Mouse (Mus musculus) hindlimb bud, embryonic 11.5 days (tissue): ENCODE measurements around the gene Bclaf1.

ENCODE experiments used
- DNase-seq: peaks from one replicate; pipeline ENCODE4 v3.0.0-alpha.2; 2012; ENCODE audit warnings: low read depth, low spot score; ENCODE audit errors: extremely low spot score

Gene Bclaf1

GRCm38 (mm10) chr10:20311918-20312735, at the start of gene Bclaf1:
TSS of gene Bclaf1 (plus strand) at chr10:20312469.
- peak; percentile 97 for DNase-seq

- no peak for DNase-seq
Measured at GRCm38 (mm10) chr10:20262896-20263295, 49.4 kb upstream of the Bclaf1 start.

GRCm38 (mm10) chr10:20264479-20264878, 47.8 kb upstream of the Bclaf1 start:
- no peak for DNase-seq

DNA sequence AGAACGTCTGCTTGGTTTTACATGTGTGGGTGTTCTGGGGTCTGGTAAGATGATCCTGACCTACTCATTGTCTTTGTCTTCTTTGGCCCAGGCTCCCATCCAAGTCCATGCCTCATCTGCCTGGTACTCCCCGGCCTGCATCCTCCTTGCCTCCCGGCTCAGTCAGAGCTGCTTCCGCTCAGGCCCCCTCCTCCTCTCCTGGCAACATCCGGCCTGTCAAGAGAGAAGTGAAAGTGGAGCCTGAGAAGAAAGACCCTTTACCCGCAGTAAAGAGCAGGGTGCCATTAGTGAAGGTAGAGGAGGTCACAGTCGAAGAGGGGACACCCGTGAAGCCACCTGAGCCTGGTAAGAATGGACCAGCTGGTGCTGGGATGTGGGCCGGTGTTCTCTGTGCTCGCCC, 45.2 kb upstream of the Bclaf1 start:
- no peak for DNase-seq

GRCm38 (mm10) chr10:20268945-20269344, 43.3 kb upstream of the Bclaf1 start:
- no peak for DNase-seq

GRCm38 (mm10) chr10:20272380-20272779, 39.9 kb upstream of the Bclaf1 start:
- DNase-seq, result no peak

DNA sequence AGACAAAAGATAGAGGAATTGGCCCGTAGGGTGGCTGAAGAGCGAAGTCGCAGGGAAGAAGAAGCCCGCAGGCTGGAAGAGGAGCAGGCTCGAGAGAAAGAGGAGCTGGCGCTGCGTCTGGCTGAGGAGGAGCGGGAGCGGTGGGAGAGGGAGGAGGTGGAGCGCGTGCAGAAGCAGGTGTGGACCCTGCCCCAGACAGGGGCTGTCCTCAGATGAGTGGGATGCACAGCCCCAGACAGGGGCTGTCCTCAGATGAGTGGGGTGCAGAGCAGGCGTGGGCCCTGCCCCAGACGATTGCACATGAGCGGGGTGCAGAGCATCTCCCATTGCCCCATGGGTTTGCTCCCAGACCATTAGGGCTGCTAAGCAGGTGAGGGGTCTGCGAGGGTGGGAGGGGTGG, 39.0 kb upstream of the Bclaf1 start:
- no peak for DNase-seq

DNA sequence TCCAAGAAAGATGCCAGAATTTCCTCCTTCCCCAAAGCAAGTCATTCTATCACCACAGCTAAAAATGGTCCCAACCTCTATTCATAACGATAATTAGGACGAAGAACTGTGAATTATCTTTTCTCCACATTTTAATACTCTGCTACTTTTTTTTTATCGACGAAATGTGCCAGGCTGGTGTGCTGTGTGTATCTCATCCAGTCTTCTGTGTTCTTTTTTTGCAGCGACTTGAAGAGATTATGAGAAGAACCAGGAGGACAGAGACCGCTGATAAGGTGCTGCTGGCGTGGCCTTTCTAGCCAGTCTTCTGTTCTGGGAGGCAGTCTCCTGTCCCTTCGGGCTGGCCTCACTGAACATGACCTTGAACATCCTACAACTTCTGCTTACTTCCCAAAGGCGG, 38.2 kb upstream of the Bclaf1 start:
- DNase-seq, result no peak

GRCm38 (mm10) chr10:20281456-20281855, 30.8 kb upstream of the Bclaf1 start:
- no peak for DNase-seq

DNA sequence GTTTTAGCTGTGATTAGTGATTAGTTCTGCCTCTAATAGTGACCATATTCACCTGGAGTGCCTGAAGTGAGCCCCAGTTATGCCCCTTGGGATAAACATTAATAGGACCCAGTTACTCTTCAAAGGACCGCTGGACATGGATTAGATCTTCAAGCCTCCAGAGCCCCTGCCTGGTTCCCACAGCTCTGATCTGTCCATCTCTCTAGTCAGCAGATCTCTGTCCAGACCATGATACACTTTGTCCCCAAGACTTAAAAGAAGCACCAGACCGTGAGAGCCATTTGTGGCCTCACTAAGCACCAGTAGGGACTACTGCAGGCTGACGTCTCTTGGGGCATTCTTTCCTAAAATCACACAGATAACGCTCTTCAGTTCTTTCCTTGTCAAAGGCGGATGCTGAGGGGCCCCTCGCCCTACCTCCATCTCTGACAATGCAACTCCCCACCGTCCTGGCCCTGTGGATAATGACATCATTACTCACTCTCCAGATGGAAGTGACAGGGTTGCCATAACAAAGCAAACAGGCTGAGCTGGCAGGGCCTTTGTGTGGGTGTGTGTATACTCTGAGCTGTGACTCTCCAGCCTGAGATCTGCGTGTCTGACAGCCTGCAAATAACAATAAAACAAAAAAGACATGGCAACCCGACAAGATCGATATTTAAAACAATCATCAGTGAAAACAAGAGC, 26.8 kb upstream of the Bclaf1 start:
- no peak for DNase-seq

DNA sequence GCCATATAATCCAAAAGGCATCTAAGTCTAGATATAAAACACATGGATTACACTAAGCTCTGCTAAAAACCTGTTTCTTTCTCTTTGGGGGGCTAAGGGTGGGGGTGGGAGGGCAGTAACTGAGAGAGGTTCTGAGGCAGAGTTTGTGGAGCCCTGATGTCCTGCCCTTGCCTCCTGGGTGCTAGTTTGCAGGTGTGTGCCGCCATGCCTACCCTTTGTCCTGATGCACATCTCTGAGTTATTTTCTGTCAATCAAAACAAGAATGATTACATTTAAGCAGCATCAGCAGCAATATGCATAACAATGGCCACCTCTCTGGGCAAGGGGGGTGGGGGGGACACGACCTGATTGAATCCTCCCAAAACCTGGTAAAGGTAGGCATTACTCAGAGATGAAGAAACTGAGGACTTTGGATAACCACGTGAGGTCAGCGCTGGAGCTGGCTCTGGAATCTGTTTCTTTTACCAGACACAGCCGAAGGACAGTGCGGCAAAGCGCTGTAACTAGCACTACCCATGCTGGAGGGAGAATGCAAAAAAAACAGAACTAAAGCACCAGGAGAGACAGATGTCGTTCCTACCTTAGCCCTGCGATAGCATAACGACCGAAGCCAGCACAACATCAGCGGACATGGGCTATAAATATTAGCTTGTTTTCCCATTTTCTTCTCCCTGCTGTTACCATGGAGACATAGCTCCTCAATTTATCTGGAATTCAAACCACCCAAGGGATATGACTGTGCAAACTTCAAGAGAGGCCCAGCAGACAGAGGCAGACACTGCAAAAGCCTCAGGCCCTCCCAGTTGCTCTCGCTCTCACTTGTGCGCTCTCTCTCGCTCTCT, 26.1 kb upstream of the Bclaf1 start:
- DNase-seq, result no peak

DNA sequence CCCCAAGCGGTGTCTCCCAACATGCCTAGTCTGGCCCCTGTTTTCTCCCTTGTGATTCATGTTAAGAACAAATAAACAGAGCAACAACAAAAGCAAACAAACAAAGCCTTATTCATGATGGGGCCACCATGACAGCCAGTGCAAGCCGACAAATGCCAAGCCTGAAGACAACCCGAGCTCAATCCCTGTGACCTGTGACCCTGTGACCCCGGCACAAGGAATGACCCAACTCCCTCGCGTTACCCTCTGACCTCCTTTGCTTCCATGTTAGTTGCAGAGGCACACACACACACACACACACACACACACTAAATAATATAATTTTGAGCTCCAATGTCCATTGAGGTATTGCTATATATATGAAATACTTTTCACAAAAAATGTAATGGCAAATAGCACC, 24.9 kb upstream of the Bclaf1 start:
- DNase-seq, result no peak

DNA sequence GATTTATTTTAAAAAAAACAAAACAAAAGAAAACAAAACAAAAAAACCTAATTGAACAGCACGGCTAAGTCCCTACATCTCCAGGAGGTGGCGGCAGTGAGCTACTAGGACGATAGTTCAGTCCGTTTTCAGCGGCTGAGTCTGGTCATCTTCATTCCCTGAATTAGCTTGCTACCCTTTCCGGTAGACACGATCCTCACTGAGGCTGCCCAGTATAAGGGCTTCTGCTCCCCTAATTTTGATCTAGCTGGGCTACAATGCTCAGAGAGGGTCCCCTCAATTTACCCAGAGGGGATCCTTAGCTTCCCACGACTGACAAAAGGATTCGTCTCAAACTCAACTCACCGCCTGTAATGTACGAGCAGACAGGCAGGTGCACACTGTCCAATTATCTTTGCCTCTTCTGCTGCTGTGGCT, 21.8 kb upstream of the Bclaf1 start:
- DNase-seq, result peak; percentile 50

DNA sequence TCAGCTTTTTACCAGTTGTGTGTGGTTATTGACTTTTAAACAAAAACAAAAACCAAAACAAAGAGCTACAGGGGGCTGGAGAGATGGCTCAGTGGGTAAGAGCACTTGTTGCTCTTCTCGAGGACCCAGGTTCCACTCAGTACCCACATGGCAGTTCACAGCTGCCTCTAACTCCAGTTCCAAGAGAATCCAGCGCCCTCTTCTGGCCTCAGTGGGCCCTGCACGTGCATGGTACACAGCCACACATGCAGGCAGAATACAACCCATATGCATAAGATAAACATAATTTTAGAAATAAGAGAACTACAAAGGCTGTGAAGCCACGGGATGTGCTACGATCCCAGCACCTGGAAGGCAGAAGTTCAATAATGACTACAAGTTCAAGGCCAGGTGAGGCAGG, 16.3 kb upstream of the Bclaf1 start:
- DNase-seq, result no peak

DNA sequence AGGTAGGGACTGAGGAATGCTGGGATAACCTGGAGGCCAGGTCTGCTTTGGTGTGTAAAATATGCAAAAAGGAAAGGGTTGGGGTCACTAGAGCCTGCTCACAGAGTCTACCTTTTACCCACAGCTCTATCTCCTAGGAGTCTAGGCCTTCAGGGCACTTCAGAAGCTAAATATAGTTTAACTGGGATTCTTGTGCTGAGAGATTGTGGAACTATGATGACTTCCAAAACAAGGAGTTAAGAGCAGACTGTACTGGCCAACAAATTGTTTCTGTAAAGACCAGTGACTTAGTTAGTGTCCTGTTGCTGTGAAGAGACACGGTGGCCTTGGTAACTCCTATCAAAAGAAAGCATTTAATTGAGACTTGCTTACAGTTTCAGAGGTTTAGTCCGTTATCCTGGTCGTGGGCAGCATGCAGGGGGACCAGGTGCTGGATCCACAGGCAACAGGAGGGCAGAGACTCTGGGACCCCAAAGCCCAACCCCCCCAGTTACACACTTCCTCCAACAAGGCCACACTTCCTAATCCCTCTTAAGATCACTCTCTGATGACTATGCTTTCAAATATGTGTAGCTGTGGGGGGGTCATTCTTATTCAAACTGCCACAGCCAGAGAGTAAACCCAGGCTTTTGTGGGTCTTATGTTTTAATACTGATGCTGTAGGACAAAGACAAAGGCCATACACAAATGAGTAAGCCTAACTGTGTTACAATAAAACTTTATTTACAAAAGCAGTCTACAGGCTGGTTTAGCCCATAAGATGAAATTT, 13.9 kb upstream of the Bclaf1 start:
- DNase-seq, result no peak

DNA sequence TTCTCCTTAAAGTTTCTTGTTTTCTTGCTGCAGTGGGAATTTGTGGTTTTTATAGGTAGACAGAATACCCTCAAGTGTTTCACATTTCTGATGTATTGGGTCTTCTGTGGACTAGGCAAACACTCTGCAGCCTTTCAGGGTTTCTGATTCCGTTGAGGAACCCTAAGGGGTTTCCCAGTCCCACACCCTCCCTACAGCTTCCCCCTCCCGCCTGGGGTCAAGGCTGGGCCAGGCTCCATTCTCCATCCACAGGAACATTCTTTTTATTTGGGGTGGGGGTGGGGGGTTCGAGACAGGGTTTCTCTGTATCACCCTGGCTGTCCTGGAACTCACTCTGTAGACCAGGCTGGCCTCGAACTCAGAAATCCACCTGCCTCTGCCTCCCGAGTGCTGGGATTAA, 13.2 kb upstream of the Bclaf1 start:
- DNase-seq, result no peak

DNA sequence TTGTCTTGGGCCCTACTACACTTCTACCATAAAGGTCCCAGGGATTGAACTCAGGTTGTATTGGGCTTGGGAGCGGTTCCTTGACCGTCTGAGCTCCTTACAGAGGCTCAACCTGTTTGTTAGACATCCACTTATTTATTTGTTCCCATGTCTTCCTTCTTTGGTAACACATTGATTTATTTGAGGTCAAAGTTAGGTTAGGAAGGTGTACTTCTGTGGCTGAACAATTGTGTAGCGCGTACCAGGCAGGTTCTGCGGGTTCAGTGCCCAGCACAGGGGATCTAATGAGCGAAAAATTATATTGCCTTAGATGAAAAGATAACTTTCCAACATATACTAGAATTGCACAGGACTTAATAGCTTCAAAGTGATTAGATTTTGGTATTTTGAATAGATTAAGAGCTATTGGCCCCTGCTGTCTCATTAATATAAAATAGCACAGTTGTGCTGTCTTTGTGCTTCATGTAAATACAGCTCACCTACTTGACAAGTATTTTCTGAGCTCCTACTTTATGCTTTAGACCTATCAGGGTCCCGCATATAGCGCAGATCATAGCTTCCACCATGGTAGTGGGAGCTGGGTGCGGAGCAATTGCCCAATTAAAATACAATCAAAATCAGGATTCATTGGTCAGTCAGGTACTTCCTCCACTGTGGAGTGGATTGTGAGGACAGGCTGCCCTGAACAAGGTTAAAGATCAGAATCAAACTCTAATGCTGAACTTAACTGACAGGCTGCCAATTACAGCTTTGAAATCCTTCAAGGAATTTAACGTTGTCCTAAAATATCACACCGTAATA, 1.1 kb upstream of the Bclaf1 start:
- no peak for DNase-seq

- DNase-seq, result peak; percentile 33
Measured at GRCm38 (mm10) chr10:20312736-20313301, 550 bp downstream of the Bclaf1 start.

- DNase-seq, result no peak
Measured at GRCm38 (mm10) chr10:20313447-20313846, 1.2 kb downstream of the Bclaf1 start.

DNA sequence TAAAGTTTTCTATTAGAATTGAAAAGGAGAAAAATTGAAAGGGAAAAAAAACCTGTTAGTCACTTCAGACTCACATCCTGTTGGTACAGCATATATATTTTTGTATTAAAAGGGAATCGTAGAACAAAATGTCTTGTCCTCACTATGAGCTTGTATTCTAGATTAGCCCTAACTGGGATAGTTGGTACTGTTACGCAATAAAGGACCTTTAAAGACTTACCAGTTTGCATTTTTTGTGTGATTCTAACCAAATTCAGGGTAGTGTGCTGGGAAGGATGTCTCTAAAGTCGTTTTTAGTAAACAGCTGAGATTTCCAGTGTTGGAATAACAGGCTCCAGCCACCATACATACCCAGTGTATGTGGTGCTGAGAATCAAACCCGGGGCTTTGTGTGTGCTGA, 1.7 kb downstream of the Bclaf1 start:
- no peak for DNase-seq
